Mouse (Mus musculus) spleen, postnatal 14 days (tissue): ENCODE measurements at regions not wholly inside any gene's neighbourhood (a gene's known extent, or its start where the extent isn't known, plus 50 kb on each side); places are given as distances from the start of the nearest gene placed in this dataset.

Source experiments
- DNase-seq, 2 experiments: peaks; one replicate each; pipeline ENCODE4 v3.0.0; 2021 to 2022; ENCODE audit warnings: low spot score in 2 of 2

- no peak for DNase-seq
These were observed 509.8 kb upstream of the Adgrl2 start for GRCm38 (mm10) chr3:149500130-149500529.

GRCm38 (mm10) chr3:149498765-149499164 is 508.4 kb upstream of the Adgrl2 start:
- no peak for DNase-seq

GRCm38 (mm10) chr3:149496829-149497471 is 506.6 kb upstream of the Adgrl2 start:
- DNase-seq = no peak

GRCm38 (mm10) chr3:149496122-149496521 is 505.8 kb upstream of the Adgrl2 start:
- no peak for DNase-seq

- no peak for DNase-seq
These were observed 497.8 kb upstream of the Adgrl2 start for GRCm38 (mm10) chr3:149488147-149488546.

GRCm38 (mm10) chr3:149485406-149485805 is 495.1 kb upstream of the Adgrl2 start:
- no peak for DNase-seq

- no peak for DNase-seq
These were observed 494.0 kb upstream of the Adgrl2 start for GRCm38 (mm10) chr3:149484319-149484718.

- no peak for DNase-seq
These were observed 485.8 kb upstream of the Adgrl2 start for GRCm38 (mm10) chr3:149476151-149476550.

GRCm38 (mm10) chr3:149466973-149467372 is 476.6 kb upstream of the Adgrl2 start:
- DNase-seq = no peak

- no peak for DNase-seq
These were observed 474.2 kb upstream of the Adgrl2 start for GRCm38 (mm10) chr3:149464603-149465002.

- no peak for DNase-seq
These were observed 471.8 kb upstream of the Adgrl2 start for GRCm38 (mm10) chr3:149462121-149462541.

- no peak for DNase-seq
These were observed 471.3 kb upstream of the Adgrl2 start for GRCm38 (mm10) chr3:149461613-149462012.

GRCm38 (mm10) chr3:149449376-149449775 is 459.0 kb upstream of the Adgrl2 start:
- DNase-seq = no peak

GRCm38 (mm10) chr3:149445991-149446564 is 455.7 kb upstream of the Adgrl2 start:
- no peak for DNase-seq

GRCm38 (mm10) chr3:149444854-149445577 is 454.7 kb upstream of the Adgrl2 start:
- no peak for DNase-seq

GRCm38 (mm10) chr3:149444377-149444776 is 454.0 kb upstream of the Adgrl2 start:
- DNase-seq = no peak

GRCm38 (mm10) chr3:149441227-149441626 is 450.9 kb upstream of the Adgrl2 start:
- DNase-seq = no peak

- DNase-seq = no peak
These were observed 447.4 kb upstream of the Adgrl2 start for GRCm38 (mm10) chr3:149437763-149438162.

- DNase-seq = no peak
These were observed 446.6 kb upstream of the Adgrl2 start for GRCm38 (mm10) chr3:149436944-149437343.

- DNase-seq = peak in 1 of 2 experiments; percentile 6
These were observed 446.1 kb upstream of the Adgrl2 start for GRCm38 (mm10) chr3:149436420-149436819.

GRCm38 (mm10) chr3:149431795-149432194 is 441.4 kb upstream of the Adgrl2 start:
- DNase-seq = no peak

- DNase-seq = no peak
These were observed 435.8 kb upstream of the Adgrl2 start for GRCm38 (mm10) chr3:149426023-149426759.
